Comparison of ENCODE assay signal across 8 mouse cellular contexts in genomic region chr1:167307674-167308073, GRCm38 (mm10). TPM values are rescaled to one million over a fixed set of nuclear protein-coding genes. Genes with fewer than 3 reads are reported as not detected.
DNase-seq lines count a peak whose midpoint lies in the region; ATAC-seq lines count a peak whose summit lies in the region.

No protein-coding gene starts in this region.

- DNase-seq in cerebellum, adult 11 months: peak; percentile 26
- DNase-seq in cerebellum, adult 11-12 months: no peak
- peak; percentile 22 for DNase-seq in retina, postnatal 1 day
- no peak for DNase-seq in retina, embryonic 14.5 days (ENCODE audit: low spot score)
- no peak for DNase-seq in thymus, adult 18-20 months
- DNase-seq in urinary bladder, postnatal 25 days (ENCODE audit: low spot score): no peak

- no peaks in the 10 kb centered on the region for H3K27me3 ChIP-seq in limb, embryonic 12.5 days
- no peaks in the 10 kb centered on the region for H3K27me3 ChIP-seq in stomach, embryonic 16.5 days (ENCODE audit: control insufficient read depth, insufficient read depth, low read length)

- no peaks in the 10 kb centered on the region for H3K9me3 ChIP-seq in limb, embryonic 12.5 days
- H3K9me3 ChIP-seq in stomach, embryonic 16.5 days (replicated peaks; ENCODE audit: control insufficient read depth, low read length): no peaks in the 10 kb centered on the region

- H3K27ac ChIP-seq in limb, embryonic 12.5 days: no peak overlapping the region
- H3K27ac ChIP-seq in stomach, embryonic 16.5 days (ENCODE audit: low read length): peak overlapping the region; percentile 27; the same call in 1 of the 2 replicates

- ATAC-seq in limb, embryonic 12.5 days (ENCODE audit: insufficient number of reproducible peaks, insufficient read depth, low FRiP score, low TSS enrichment, low read depth): no peak
- ATAC-seq in stomach, embryonic 16.5 days (ENCODE audit: insufficient read depth, low FRiP score): no peak

- peaks cover 7% of the 10 kb centered on the region for H3K4me1 ChIP-seq in limb, embryonic 12.5 days (replicated peaks)
- peaks cover 9% of the 10 kb centered on the region; the same call in 1 of the 2 replicates for H3K4me1 ChIP-seq in stomach, embryonic 16.5 days (ENCODE audit: control insufficient read depth, insufficient read depth, low read length)

- 68% methylated on average over 11 of the region's 11 CpGs for WGBS in limb, embryonic 12.5 days
- WGBS in stomach, embryonic 16.5 days: 59% methylated on average over 11 of the region's 11 CpGs

- peaks cover 18% of the 10 kb centered on the region for H3K36me3 ChIP-seq in limb, embryonic 12.5 days
- H3K36me3 ChIP-seq in stomach, embryonic 16.5 days (ENCODE audit: control insufficient read depth, insufficient read depth, low read length): no peaks in the 10 kb centered on the region

- peak overlapping the region; percentile 73 for H3K4me2 ChIP-seq in limb, embryonic 12.5 days
- peak overlapping the region; percentile 83 for H3K4me2 ChIP-seq in stomach, embryonic 16.5 days (ENCODE audit: low read depth, low read length)

- H3K4me3 ChIP-seq in limb, embryonic 12.5 days (replicated peaks): peak overlapping the region; percentile 67
- peak overlapping the region; percentile 94 for H3K4me3 ChIP-seq in stomach, embryonic 16.5 days (replicated peaks; ENCODE audit: low read length)

- no peak overlapping the region for H3K9ac ChIP-seq in limb, embryonic 12.5 days (replicated peaks)
- peak overlapping the region; percentile 99 for H3K9ac ChIP-seq in stomach, embryonic 16.5 days (ENCODE audit: low read length)

RNA-seq across cellular contexts. Expression of gene Tmco1, which starts 0.5 kb away (rescaled TPM):
- 63.5 and 64.4 TPM in 2 replicates for polyA plus RNA-seq in limb, embryonic 12.5 days (2016; fragmentation: Nextera tagmentation; extraction: Ambion mirVana)
- polyA plus RNA-seq in stomach, embryonic 16.5 days (2015; fragmentation: Nextera tagmentation; extraction: Ambion mirVana): 112 TPM in 2 replicates

RNA-seq across cellular contexts. Expression of gene Uck2, which starts 22.6 kb away (rescaled TPM):
- 119 and 133 TPM in 2 replicates for polyA plus RNA-seq in limb, embryonic 12.5 days (2016; fragmentation: Nextera tagmentation; extraction: Ambion mirVana)
- 65.4 and 70.9 TPM in 2 replicates for polyA plus RNA-seq in stomach, embryonic 16.5 days (2015; fragmentation: Nextera tagmentation; extraction: Ambion mirVana)

RNA-seq across cellular contexts. Expression of gene Aldh9a1, which starts 42.1 kb away (rescaled TPM):
- polyA plus RNA-seq in limb, embryonic 12.5 days (2016; fragmentation: Nextera tagmentation; extraction: Ambion mirVana): 42.3 and 43.9 TPM in 2 replicates
- 84.8 and 85.6 TPM in 2 replicates for polyA plus RNA-seq in stomach, embryonic 16.5 days (2015; fragmentation: Nextera tagmentation; extraction: Ambion mirVana)

Comparison
In these comparisons a context has a peak if more than half of its experiments do, and no peak if none do; other contexts are left out.
1. DNase-seq: peak in cerebellum, adult 11 months (single experiment) and retina, postnatal 1 day (single experiment); none in cerebellum, adult 11-12 months (single experiment), retina, embryonic 14.5 days (single experiment), thymus, adult 18-20 months (0 of 2) and urinary bladder, postnatal 25 days (single experiment).